Mouse (Mus musculus): ENCODE data around the gene Olig1.
"Not testable (repeated sequence)": the region's sequence is repeated elsewhere in the genome, so short reads cannot be mapped to it uniquely, and the experiment has no call there.

Gene Olig1

GRCm38 (mm10) chr16:91246292-91246691 lies 23.3 kb upstream of the Olig1 start:
- DNase-seq (ENCODE audit: low read depth, low spot score) = no peak

DNA sequence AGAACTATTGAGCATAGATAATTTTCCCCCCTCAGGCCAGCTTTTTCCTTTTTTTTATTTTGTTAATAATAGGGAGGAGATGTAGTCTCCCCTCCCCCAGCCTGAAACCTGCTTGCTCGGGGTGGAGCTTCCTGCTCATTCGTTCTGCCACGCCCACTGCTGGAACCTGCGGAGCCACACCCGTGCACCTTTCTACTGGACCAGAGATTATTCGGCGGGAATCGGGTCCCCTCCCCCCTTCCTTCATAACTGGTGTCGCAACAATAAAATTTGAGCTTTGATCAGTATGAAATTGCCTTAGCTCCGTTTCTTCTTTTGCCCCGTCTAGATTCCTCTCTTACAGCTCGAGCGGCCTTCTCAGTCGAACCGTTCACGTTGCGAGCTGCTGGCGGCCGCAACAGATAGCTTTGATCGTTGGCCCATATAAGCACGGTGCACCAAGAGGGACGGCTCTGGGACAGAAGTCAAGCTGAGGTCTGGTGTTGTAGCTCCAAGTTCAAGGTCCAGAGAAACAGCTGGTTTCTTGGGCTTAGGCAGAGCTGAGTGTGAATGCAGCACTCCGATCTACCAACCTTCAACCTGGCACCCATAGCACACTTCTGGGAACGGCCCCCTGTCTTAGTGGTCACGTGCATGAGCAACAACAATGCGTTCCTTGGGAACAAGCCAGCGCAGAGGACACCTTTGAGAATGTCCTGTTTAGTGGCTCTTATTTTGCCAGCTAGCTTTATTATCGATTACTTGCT lies 14.0 kb upstream of the Olig1 start:
- not testable (repeated sequence) for DNase-seq (ENCODE audit: low read depth, low spot score)

- no peak for DNase-seq (ENCODE audit: low read depth, low spot score)
Observed at GRCm38 (mm10) chr16:91258956-91259355, 10.6 kb upstream of the Olig1 start.

GRCm38 (mm10) chr16:91260861-91261260 lies 8.7 kb upstream of the Olig1 start:
- no peak for DNase-seq (ENCODE audit: low read depth, low spot score)

DNA sequence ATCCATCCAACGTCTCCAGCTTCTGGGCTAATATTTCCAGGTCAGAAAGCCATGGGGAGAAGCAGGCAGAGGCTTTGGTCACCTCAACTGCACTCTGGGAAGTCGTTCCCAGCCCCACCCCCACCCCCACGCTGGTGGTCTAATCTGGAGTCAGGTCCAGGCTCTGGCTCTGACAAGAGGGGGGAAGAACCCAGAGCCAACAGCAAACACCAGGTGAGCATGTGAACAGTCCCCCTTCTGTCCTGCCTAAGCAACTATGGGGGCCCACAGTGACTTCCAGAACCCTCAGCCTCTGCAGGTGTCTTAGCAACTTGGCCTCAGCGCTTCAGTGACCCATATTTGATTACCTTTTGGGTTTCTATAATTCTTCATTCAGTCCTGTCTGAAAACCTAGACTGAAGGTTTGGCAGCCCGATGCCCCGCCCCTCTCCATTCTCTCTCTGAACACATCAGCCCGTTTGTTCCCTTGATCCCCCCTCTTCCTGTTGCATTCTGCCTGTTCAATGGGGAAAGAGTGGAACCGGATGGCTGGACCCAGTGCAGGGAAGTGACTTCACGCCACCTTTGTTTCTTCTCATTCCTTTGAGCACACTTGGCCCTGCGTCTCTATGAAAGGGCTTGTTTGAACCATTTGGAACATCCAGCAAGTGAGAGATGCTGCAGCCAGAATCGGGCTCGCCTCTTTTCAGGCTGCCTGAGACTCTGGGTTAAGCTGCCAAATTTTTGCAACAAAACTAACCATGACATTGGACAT lies 6.9 kb upstream of the Olig1 start:
- DNase-seq (ENCODE audit: low read depth, low spot score) = peak; percentile 16

- DNase-seq (ENCODE audit: low read depth, low spot score) = no peak
Observed at GRCm38 (mm10) chr16:91265972-91266371, 3.6 kb upstream of the Olig1 start.

GRCm38 (mm10) chr16:91268724-91269452 lies 684 bp upstream of the Olig1 start:
- DNase-seq (ENCODE audit: low read depth, low spot score) = peak; percentile 8

DNA sequence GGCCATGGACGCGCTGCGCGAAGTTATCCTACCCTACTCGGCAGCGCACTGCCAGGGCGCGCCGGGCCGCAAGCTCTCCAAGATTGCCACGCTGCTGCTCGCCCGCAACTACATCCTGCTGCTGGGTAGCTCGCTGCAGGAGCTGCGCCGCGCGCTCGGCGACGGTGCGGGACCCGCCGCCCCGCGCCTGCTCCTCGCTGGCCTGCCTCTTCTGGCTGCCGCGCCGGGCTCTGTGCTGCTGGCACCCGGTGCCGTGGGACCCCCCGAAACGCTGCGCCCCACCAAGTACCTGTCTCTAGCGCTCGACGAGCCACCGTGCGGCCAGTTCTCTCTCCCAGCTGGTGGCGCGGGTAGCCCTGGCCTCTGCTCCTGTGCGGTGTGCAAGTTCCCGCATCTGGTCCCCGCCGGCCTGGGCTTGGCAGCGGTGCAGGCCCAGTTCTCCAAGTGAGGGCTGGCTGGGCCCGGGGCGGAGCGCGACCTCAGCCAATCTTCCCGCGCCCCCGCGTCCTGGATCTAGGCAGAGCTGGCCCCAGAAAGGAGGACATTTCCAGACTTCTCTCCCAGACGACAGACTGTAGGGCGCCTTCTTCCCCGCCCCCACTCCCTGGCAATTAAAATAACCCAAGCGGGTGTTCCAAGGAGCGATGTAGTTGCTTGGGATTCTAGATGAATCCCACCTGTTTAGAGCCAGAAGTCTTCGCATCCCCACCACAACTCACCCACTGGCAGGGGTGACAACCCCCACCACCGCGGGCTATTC lies 820 bp downstream of the Olig1 start:
- peak; percentile 48 for DNase-seq (ENCODE audit: low read depth, low spot score)

DNA sequence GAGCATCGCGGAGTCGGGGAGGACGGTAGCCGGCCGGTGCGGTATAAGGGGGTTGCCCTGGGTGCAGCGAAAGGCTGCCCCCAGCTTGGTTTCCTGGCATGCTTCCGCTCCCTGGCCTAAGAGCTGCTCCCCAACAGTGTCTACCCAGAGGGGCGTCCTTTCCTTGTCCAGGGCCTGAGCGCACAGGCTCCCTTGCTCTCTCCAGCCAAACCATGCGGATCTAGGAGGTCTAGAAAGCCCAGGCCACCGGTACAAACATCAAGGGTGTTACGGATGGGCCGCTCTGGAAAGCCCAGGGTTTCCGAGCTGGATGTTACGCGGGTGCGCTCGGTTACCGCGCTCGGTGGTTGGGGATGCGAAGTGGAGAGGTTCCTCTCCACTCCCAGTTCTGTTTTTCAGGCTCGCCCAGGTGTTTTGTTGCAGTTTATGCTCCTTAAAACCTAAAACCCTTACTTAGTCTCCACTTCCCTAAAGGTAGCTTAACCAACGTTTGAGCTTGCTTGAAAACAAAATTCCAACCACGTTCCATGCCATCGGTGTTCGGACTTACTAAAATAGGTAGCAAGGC lies 1.5 kb downstream of the Olig1 start:
- peak; percentile 37 for DNase-seq (ENCODE audit: low read depth, low spot score)

GRCm38 (mm10) chr16:91271634-91272033 lies 2.1 kb downstream of the Olig1 start:
- no peak for DNase-seq (ENCODE audit: low read depth, low spot score)

- DNase-seq (ENCODE audit: low read depth, low spot score) = no peak
Observed at GRCm38 (mm10) chr16:91280516-91280915, 10.9 kb downstream of the Olig1 start.

DNA sequence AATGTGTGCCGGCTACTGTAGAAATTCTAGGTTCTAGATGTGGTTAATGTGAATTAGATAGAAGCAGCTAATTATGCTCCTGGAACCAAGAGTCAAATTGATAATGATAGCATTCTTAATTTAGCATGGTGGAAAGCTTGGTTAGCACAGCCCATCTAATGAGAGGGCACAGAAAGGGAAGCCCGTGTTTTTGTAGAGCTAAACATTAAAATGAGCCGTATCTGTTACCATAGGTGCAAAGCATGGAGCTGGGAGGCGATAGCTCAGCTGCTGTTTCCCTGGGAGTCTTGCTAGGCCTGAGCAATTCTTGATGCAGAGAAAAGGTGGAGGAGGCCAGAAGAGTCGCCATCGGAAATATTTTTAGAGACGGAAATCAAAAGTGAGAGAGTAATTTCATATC lies 22.5 kb downstream of the Olig1 start:
- no peak for DNase-seq (ENCODE audit: low read depth, low spot score)

DNA sequence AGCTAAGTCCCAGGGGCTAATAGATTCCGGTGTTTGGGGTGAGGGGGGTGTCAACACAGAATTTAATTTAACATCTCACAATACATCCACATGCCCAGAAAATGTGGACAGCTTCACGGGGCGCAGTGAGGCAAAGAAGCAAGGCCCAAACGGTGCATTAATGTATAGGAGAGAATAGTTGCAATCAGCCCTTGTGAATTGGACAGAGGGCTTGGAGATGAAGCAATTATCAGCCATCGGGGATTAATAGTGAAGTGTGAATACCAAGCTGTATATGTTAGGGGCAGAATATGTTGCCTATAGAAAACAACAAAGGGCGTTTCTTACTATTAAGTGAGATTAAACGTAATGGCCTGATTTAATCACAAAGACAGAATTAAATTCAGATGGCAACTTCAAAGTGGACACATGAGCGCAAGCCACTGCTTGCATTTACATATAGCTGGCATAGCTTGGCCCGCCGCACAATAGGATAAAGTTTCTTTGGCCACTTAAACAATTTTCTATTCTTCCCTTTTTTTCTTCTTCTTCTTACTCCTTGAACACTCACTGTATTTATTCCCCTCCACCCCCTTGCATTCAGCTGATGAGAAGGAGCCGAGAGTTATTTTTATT lies 23.3 kb downstream of the Olig1 start:
- no peak for DNase-seq (ENCODE audit: low read depth, low spot score)

DNA sequence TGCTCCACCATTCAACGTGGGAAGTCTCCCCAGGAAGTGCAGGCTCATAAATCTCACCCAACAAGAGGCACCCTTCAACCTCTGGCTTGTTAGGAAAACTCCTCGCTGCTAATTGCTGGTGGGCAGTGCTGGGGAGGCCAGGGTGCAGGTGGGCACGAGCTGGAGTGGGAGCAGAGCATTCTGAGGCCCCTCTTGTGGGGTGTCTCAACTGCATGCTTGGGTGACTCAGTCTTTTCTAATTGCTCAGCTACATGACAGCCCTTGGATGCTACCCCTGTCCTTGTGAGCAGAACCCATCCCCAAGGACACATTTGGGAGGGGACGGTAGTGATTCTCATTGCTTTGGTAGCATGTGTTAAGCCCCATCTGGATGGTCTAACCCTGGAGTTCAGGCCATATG lies 28.2 kb downstream of the Olig1 start:
- DNase-seq (ENCODE audit: low read depth, low spot score) = no peak

GRCm38 (mm10) chr16:91299412-91299811 lies 29.8 kb downstream of the Olig1 start:
- no peak for DNase-seq (ENCODE audit: low read depth, low spot score)

GRCm38 (mm10) chr16:91300641-91301441 lies 31.3 kb downstream of the Olig1 start:
- no peak for DNase-seq (ENCODE audit: low read depth, low spot score)

DNA sequence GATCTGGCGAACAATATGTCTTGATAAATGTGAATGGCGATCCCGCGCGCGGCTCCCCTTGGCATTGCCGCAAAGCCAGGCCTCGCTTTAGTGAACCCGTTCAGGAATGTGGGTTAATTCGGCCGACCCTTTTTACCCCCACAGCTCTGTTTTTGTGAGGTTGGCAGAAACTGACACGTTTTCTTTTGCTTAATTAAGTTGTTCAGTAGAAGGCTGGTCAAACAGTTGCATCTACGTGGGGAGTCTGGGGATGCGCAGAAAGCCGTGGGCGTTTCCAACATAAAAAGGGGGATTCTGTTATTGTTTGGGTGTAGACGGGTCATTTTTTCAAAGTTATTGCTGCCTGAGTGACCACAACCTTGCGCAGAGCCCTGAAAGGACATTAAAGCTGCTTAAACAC lies 31.9 kb downstream of the Olig1 start:
- no peak for DNase-seq (ENCODE audit: low read depth, low spot score)

- DNase-seq (ENCODE audit: low read depth, low spot score) = peak; percentile 5
Observed at GRCm38 (mm10) chr16:91303776-91304709, 34.5 kb downstream of the Olig1 start.

DNA sequence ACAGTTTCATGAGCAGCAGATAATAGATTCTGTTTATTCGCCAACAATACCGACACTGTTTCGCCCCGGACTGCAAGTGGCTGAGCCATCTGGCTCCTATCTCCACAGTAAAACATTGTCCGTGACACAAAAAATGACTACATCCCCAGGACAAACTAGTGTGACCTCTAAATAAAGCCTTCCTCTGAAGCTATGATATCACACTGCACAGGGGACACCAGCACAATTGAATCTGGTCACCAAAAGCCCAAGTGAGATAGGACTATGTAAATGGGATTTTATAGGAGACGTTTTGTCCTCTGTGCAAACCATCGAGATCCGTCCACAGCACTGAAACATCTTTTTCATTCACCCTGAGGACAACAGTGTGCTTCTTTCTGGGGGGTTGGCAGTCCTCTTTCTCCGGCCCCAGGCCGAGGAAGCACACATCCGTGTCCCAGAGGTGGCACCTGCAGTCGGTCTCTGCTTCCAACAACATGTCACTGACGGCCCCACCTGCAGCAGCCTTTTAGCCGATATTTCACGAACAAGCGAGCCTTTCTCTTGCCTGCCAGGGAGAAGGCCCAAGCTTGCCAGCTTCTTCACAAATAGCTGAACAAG lies 36.0 kb downstream of the Olig1 start:
- DNase-seq (ENCODE audit: low read depth, low spot score) = no peak

All from R1 (cell line).